Mouse (Mus musculus) hindbrain, embryonic 12.5 days (tissue): ENCODE results near the gene Olfr1286. TPM values are rescaled to one million over a fixed set of nuclear protein-coding genes. Genes with fewer than 3 reads are reported as not detected.

Experiments used
- ATAC-seq: fragments of 200-750 bp; cut with Nextera tagmentation; 2 replicates; pipeline ENCODE4 v1.8.0; 2017; ENCODE audit warnings: moderate TSS enrichment; ENCODE audit not compliant: low FRiP score
- H3K27ac ChIP-seq: fragments of 300-500 bp; sonication (generic); 2 replicates; pipeline ENCODE4 v1.5.1; 2016; ENCODE audit warnings: mild to moderate bottlenecking
- H3K27me3 ChIP-seq: fragments of 300-500 bp; sonication (generic); 2 replicates; pipeline ENCODE4 v1.6.1; 2016; ENCODE audit warnings: mild to moderate bottlenecking
- H3K36me3 ChIP-seq: fragments of 300-500 bp; sonication (generic); 2 replicates; pipeline ENCODE4 v1.6.1; 2016; ENCODE audit warnings: mild to moderate bottlenecking
- H3K4me1 ChIP-seq: fragments of 300-500 bp; sonication (generic); 2 replicates; pipeline ENCODE4 v1.6.1; 2016
- H3K4me2 ChIP-seq: fragments of 300-500 bp; sonication (generic); replicated peaks from 2 replicates; pipeline ENCODE4 v1.6.1; 2016; ENCODE audit warnings: mild to moderate bottlenecking
- H3K4me3 ChIP-seq: fragments of 300-500 bp; sonication (generic); 2 replicates; pipeline ENCODE4 v1.5.1; 2016; ENCODE audit warnings: mild to moderate bottlenecking
- H3K9ac ChIP-seq: fragments of 300-500 bp; sonication (generic); 2 replicates; pipeline ENCODE4 v1.6.1; 2016; ENCODE audit warnings: mild to moderate bottlenecking, moderate library complexity
- H3K9me3 ChIP-seq: fragments of 300-500 bp; sonication (generic); replicated peaks from 2 replicates; pipeline ENCODE4 v1.6.1; 2016; ENCODE audit warnings: mild to moderate bottlenecking
- WGBS: fragments of 180-500 bp; shearing (Covaris S2); methylation state at CpG from one replicate; pipeline ENCODE4 v1.1.7; 2016; 5-methylcytosine and 5-hydroxymethylcytosine counted together
- polyA plus RNA-seq: library from polyadenylated mRNA; unstranded; fragments of >200 nt; fragmentation: Nextera tagmentation; extraction: Ambion mirVana; gene quantifications from 2 replicates; pipeline ENCODE4 v1.2.1, GENCODE M21; 2016

The Olfr1286 gene
- not detected in 2 replicates for polyA plus RNA-seq

GRCm38 (mm10) chr2:111422931-111423330 is at the start of gene Olfr1286:
TSS of gene Olfr1286 (minus strand) at chr2:111423115.
- 60% methylated on average over 1 of the region's 1 CpGs for WGBS
- Histone ChIP-seq H3K27me3 (no peaks in the 10 kb centered on the region), H3K36me3 (no peaks in the 10 kb centered on the region), H3K27ac (no peak within 1 kb of the TSS), H3K4me3 (no peak within 1 kb of the TSS), H3K4me1 (no peaks in the 10 kb centered on the region), H3K9ac (no peak within 1 kb of the TSS), H3K4me2 (no peak within 1 kb of the TSS), H3K9me3 (no peaks in the 10 kb centered on the region)
- ATAC-seq = no peak

GRCm38 (mm10) chr2:111448842-111449241 is 25.9 kb upstream of the Olfr1286 start, which contains the start of gene Olfr1287:
TSS of gene Olfr1287 (plus strand) at chr2:111449142.
- Histone ChIP-seq H3K36me3 (no peaks in the 10 kb centered on the region), H3K4me2 (no peak within 1 kb of the TSS)
- WGBS = 63% methylated on average over 1 of the region's 1 CpGs

GRCm38 (mm10) chr2:111375222-111375621 is 47.7 kb downstream of the Olfr1286 start, which contains the start of gene Olfr1284:
TSS of gene Olfr1284 (plus strand) at chr2:111375522.
- H3K27ac ChIP-seq = no peak within 1 kb of the TSS
- no peaks in the 10 kb centered on the region for H3K36me3 ChIP-seq
- no peak within 1 kb of the TSS for H3K4me2 ChIP-seq
- no peak within 1 kb of the TSS for H3K4me3 ChIP-seq
- no peaks in the 10 kb centered on the region for H3K9me3 ChIP-seq
- no peak for ATAC-seq
- no peaks in the 10 kb centered on the region for H3K4me1 ChIP-seq
- H3K9ac ChIP-seq = no peak within 1 kb of the TSS
- WGBS = 86% methylated on average over 1 of the region's 1 CpGs
- no peaks in the 10 kb centered on the region for H3K27me3 ChIP-seq

More at GRCm38 (mm10) chr2:111448842-111449241, 25.9 kb upstream of the Olfr1286 start, which contains the start of gene Olfr1287:
- ATAC-seq = no peak
- no peak within 1 kb of the TSS for H3K27ac ChIP-seq
- no peak within 1 kb of the TSS for H3K4me3 ChIP-seq
- H3K27me3 ChIP-seq = no peaks in the 10 kb centered on the region
- no peaks in the 10 kb centered on the region for H3K9me3 ChIP-seq
- no peak within 1 kb of the TSS for H3K9ac ChIP-seq
- no peaks in the 10 kb centered on the region for H3K4me1 ChIP-seq

Other genes starting within 250 kb of the Olfr1286 start
- gene 4930430A15Rik, start 193.5 kb downstream of the Olfr1286 start, polyA plus RNA-seq = not detected in 2 replicates
- not detected in 2 replicates for gene Olfr1275, start 187.8 kb downstream of the Olfr1286 start, polyA plus RNA-seq
- gene Olfr1276, start 168.6 kb downstream of the Olfr1286 start, polyA plus RNA-seq = not detected in 2 replicates
- gene Olfr1277, start 149.0 kb downstream of the Olfr1286 start, polyA plus RNA-seq = not detected in 2 replicates
- gene Olfr1278, start 133.0 kb downstream of the Olfr1286 start, polyA plus RNA-seq = not detected in 2 replicates
- gene Olfr1279, start 122.5 kb downstream of the Olfr1286 start, polyA plus RNA-seq = not detected in 2 replicates
- gene Olfr1280, start 109.1 kb downstream of the Olfr1286 start, polyA plus RNA-seq = not detected in 2 replicates
- not detected in 2 replicates for gene Olfr1281, start 96.6 kb downstream of the Olfr1286 start, polyA plus RNA-seq
- gene Olfr1282, start 87.0 kb downstream of the Olfr1286 start, polyA plus RNA-seq = not detected in 2 replicates
- not detected in 2 replicates for gene Olfr1283, start 56.3 kb downstream of the Olfr1286 start, polyA plus RNA-seq
- gene Olfr1284, start 47.6 kb downstream of the Olfr1286 start, polyA plus RNA-seq = not detected in 2 replicates
- gene Olfr1287, start 26.0 kb upstream of the Olfr1286 start, polyA plus RNA-seq = not detected in 2 replicates
- gene Olfr1288, start 51.0 kb upstream of the Olfr1286 start, polyA plus RNA-seq = not detected in 2 replicates
- gene Olfr1289, start 57.7 kb upstream of the Olfr1286 start, polyA plus RNA-seq = not detected in 2 replicates
- gene Olfr1290, start 70.7 kb upstream of the Olfr1286 start, polyA plus RNA-seq = not detected in 2 replicates
- not detected in 2 replicates for gene Olfr1291-ps1, start 74.1 kb upstream of the Olfr1286 start, polyA plus RNA-seq
- not detected in 2 replicates for gene Olfr1293-ps, start 102.1 kb upstream of the Olfr1286 start, polyA plus RNA-seq
- not detected in 2 replicates for gene Olfr1294, start 117.2 kb upstream of the Olfr1286 start, polyA plus RNA-seq
- not detected in 2 replicates for gene Olfr1295, start 146.6 kb upstream of the Olfr1286 start, polyA plus RNA-seq
- not detected in 2 replicates for gene Olfr1297, start 203.4 kb upstream of the Olfr1286 start, polyA plus RNA-seq
- gene Olfr1298, start 226.1 kb upstream of the Olfr1286 start, polyA plus RNA-seq = not detected in 2 replicates
- not detected in 2 replicates for gene Olfr1299, start 238.3 kb upstream of the Olfr1286 start, polyA plus RNA-seq